Mouse (Mus musculus) ES-E14 (cell line): Measurements from ENCODE around the gene Actl11.

Source experiments
- HCFC1 ChIP-seq: IDR thresholded peaks from 2 replicates; pipeline ENCODE4 v1.6.1; 2012; ENCODE audit warnings: low read length, inconsistent platforms, borderline replicate concordance; ENCODE audit not compliant: insufficient read depth
- MAFK ChIP-seq: IDR thresholded peaks from 2 replicates; pipeline ENCODE4 v1.6.1; 2014; ENCODE audit warnings: mild to moderate bottlenecking, low read depth, low read length, inconsistent platforms; ENCODE audit not compliant: insufficient read depth
- ZC3H11A ChIP-seq: IDR thresholded peaks from 2 replicates; pipeline ENCODE4 v1.6.1; 2012; ENCODE audit warnings: low read depth, mild to moderate bottlenecking, inconsistent platforms, low read length, borderline replicate concordance
- ZNF384 ChIP-seq: IDR thresholded peaks from 2 replicates; pipeline ENCODE4 v1.6.1; 2012; ENCODE audit warnings: low read depth, low read length, inconsistent platforms

GRCm38 (mm10) chr9:107967437-107967836 is 39.2 kb downstream of the Actl11 start:
- TF ChIP-seq ZNF384 (no peak), ZC3H11A (no peak), HCFC1 (no peak), MAFK (no peak)
